In the genomic region with DNA sequence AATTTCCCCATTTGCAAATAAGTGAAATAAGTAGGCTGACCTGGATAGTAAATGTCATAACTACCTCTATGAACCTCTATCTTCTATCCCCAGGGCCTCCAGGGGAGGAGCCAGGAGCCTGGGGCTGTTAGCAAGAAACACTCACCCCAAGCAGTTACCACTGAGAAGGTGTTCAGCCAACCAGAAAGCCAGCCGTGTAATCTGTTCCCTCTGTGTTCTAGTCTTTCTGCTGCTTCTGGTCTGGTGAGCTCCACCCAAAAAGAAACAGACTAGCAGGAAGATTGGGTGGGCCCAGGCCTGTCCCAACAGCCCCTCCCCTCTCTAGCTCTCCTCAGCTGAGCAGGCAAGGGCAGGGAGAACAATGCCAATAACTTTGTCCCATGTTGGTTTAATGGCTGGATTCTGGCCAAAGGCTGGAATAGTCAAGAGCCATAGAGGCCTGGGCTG, we compare ENCODE assay signal across 10 mouse cellular contexts. TPM values are rescaled to one million over a fixed set of nuclear protein-coding genes. Genes with fewer than 3 reads are reported as not detected.
DNase-seq lines count a peak whose midpoint lies in the region; ATAC-seq and TF ChIP-seq lines count a peak whose summit lies in the region.
"Had no signal": no experiment of that assay in that cellular context is flagged by ENCODE, and none has a peak within 500 bp of the region (broad histone marks: within the 10 kb centered on the region; RNA-seq: fewer than 3 reads in every experiment).

No protein-coding gene starts in this region.

- TF ChIP-seq EP300 in stomach, postnatal 0 days (optimal IDR thresholded peaks at IDR 0.05) = no peak

- peak; percentile 68 for DNase-seq in midbrain, embryonic 11.5 days (ENCODE audit: low spot score, missing footprints)
- peak; percentile 44 for DNase-seq in stomach, postnatal 0 days (ENCODE audit: low spot score)
- no peak for DNase-seq in natural killer cell, adult 2 months (ENCODE audit: low spot score in 2 of 2)
- DNase-seq in cerebellum, adult 18-20 months = no peak
- no peak for DNase-seq in layer of hippocampus, adult 2 months (ENCODE audit: low spot score in 2 of 2)

- no peak overlapping the region for H3K9ac ChIP-seq in midbrain, embryonic 11.5 days (ENCODE audit: low read length)
- H3K9ac ChIP-seq in midbrain, embryonic 15.5 days = no peak overlapping the region
- H3K9ac ChIP-seq in liver, embryonic 16.5 days (ENCODE audit: low read depth, low read length) = peak overlapping the region; percentile 56
- H3K9ac ChIP-seq in stomach, postnatal 0 days (ENCODE audit: low read length) = no peak overlapping the region
- H3K9ac ChIP-seq: forebrain, embryonic 13.5 days; neural tube, embryonic 12.5 days had no signal

- WGBS in midbrain, embryonic 11.5 days = 73% methylated on average over 1 of the region's 1 CpGs
- 35% methylated on average over 1 of the region's 1 CpGs for WGBS in midbrain, embryonic 15.5 days
- 35% methylated on average over 1 of the region's 1 CpGs for WGBS in liver, embryonic 16.5 days (ENCODE audit: insufficient replicate concordance)
- WGBS in stomach, postnatal 0 days = 33% methylated on average over 1 of the region's 1 CpGs

- no peaks in the 10 kb centered on the region for H3K4me1 ChIP-seq in midbrain, embryonic 11.5 days (ENCODE audit: control insufficient read depth, insufficient read depth, low read length)
- no peaks in the 10 kb centered on the region; the same call in 1 of the 2 replicates for H3K4me1 ChIP-seq in midbrain, embryonic 15.5 days
- H3K4me1 ChIP-seq in liver, embryonic 16.5 days (ENCODE audit: control insufficient read depth, low read depth, low read length) = peaks cover 70% of the 10 kb centered on the region
- H3K4me1 ChIP-seq in stomach, postnatal 0 days (replicated peaks; ENCODE audit: control insufficient read depth, insufficient read depth) = no peaks in the 10 kb centered on the region; the same call in 1 of the 2 replicates
- H3K4me1 ChIP-seq: neural tube, embryonic 12.5 days had no signal

- no peak for ATAC-seq in midbrain, embryonic 11.5 days (ENCODE audit: low FRiP score)
- no peak for ATAC-seq in midbrain, embryonic 15.5 days (replicated peaks)
- peak; percentile 80 for ATAC-seq in erythroid progenitor cell, adult 5-6 weeks (replicated peaks; ENCODE audit: low FRiP score, poor library complexity, severe bottlenecking)
- peak; percentile 90 for ATAC-seq in liver, embryonic 16.5 days (ENCODE audit: low read depth)
- ATAC-seq in stomach, postnatal 0 days (ENCODE audit: low FRiP score, low TSS enrichment) = peak; percentile 55
- ATAC-seq: forebrain, embryonic 13.5 days had no signal

- no peak for TF ChIP-seq CTCF in stomach, postnatal 0 days (IDR thresholded peaks at IDR 0.05; ENCODE audit: low read depth)
- TF ChIP-seq CTCF in layer of hippocampus, adult 2 months (conservative IDR thresholded peaks at IDR 0.05) = no peak

- H3K36me3 ChIP-seq in midbrain, embryonic 11.5 days (ENCODE audit: control insufficient read depth, insufficient read depth, low read length) = no peaks in the 10 kb centered on the region
- no peaks in the 10 kb centered on the region for H3K36me3 ChIP-seq in midbrain, embryonic 15.5 days (replicated peaks)
- no peaks in the 10 kb centered on the region for H3K36me3 ChIP-seq in liver, embryonic 16.5 days (ENCODE audit: control insufficient read depth, insufficient read depth)
- no peaks in the 10 kb centered on the region for H3K36me3 ChIP-seq in stomach, postnatal 0 days (ENCODE audit: control insufficient read depth, insufficient read depth, low read length)
- H3K36me3 ChIP-seq: neural tube, embryonic 12.5 days had no signal

- no peak overlapping the region for H3K27ac ChIP-seq in midbrain, embryonic 11.5 days (ENCODE audit: low read depth, low read length)
- H3K27ac ChIP-seq in midbrain, embryonic 15.5 days = no peak overlapping the region
- H3K27ac ChIP-seq in liver, embryonic 16.5 days (ENCODE audit: low read length) = peak overlapping the region; percentile 97
- H3K27ac ChIP-seq in stomach, postnatal 0 days (replicated peaks) = no peak overlapping the region
- no peak overlapping the region for H3K27ac ChIP-seq in layer of hippocampus, adult 2 months
- H3K27ac ChIP-seq: forebrain, embryonic 13.5 days; neural tube, embryonic 12.5 days had no signal

- no peaks in the 10 kb centered on the region for H3K27me3 ChIP-seq in midbrain, embryonic 11.5 days (ENCODE audit: control insufficient read depth, insufficient read depth, low read length)
- H3K27me3 ChIP-seq in midbrain, embryonic 15.5 days (replicated peaks) = no peaks in the 10 kb centered on the region
- no peaks in the 10 kb centered on the region for H3K27me3 ChIP-seq in liver, embryonic 16.5 days (ENCODE audit: control insufficient read depth, insufficient read depth, low read depth, low read length)
- H3K27me3 ChIP-seq in stomach, postnatal 0 days (ENCODE audit: control insufficient read depth, insufficient read depth, low read length) = no peaks in the 10 kb centered on the region
- H3K27me3 ChIP-seq: forebrain, embryonic 13.5 days had no signal

- no peak overlapping the region for H3K4me3 ChIP-seq in midbrain, embryonic 11.5 days (ENCODE audit: low read depth, low read length)
- H3K4me3 ChIP-seq in midbrain, embryonic 15.5 days = no peak overlapping the region
- H3K4me3 ChIP-seq in liver, embryonic 16.5 days (ENCODE audit: low read depth, low read length) = 0 out of 2 replicates have a peak overlapping the region, but pooled peaks have one; percentile 5
- no peak overlapping the region for H3K4me3 ChIP-seq in stomach, postnatal 0 days (ENCODE audit: low read depth, low read length)
- H3K4me3 ChIP-seq in layer of hippocampus, adult 2 months = no peak overlapping the region
- H3K4me3 ChIP-seq: forebrain, embryonic 13.5 days; neural tube, embryonic 12.5 days had no signal

- no peaks in the 10 kb centered on the region for H3K9me3 ChIP-seq in midbrain, embryonic 11.5 days (ENCODE audit: control insufficient read depth, low read length)
- no peaks in the 10 kb centered on the region for H3K9me3 ChIP-seq in midbrain, embryonic 15.5 days
- no peaks in the 10 kb centered on the region for H3K9me3 ChIP-seq in liver, embryonic 16.5 days (replicated peaks; ENCODE audit: control insufficient read depth, low read length)
- H3K9me3 ChIP-seq in stomach, postnatal 0 days (ENCODE audit: control insufficient read depth, low read length) = no peaks in the 10 kb centered on the region
- H3K9me3 ChIP-seq: forebrain, embryonic 13.5 days; neural tube, embryonic 12.5 days had no signal

- no peak overlapping the region for H3K4me2 ChIP-seq in midbrain, embryonic 11.5 days
- no peak overlapping the region for H3K4me2 ChIP-seq in midbrain, embryonic 15.5 days
- H3K4me2 ChIP-seq in liver, embryonic 16.5 days (ENCODE audit: low read depth, low read length) = peak overlapping the region; percentile 49
- no peak overlapping the region for H3K4me2 ChIP-seq in stomach, postnatal 0 days (replicated peaks; ENCODE audit: low read depth)
- H3K4me2 ChIP-seq: forebrain, embryonic 13.5 days; neural tube, embryonic 12.5 days had no signal

RNA-seq across cellular contexts. Expression of a gene that starts 6.9 kb away (rescaled TPM):
- polyA plus RNA-seq in midbrain, embryonic 11.5 days (2014; fragmentation: Nextera tagmentation; extraction: Ambion mirVana) = 15.8 and 17.0 TPM in 2 replicates
- 19.2 and 19.9 TPM in 2 replicates for polyA plus RNA-seq in midbrain, embryonic 15.5 days (2015; fragmentation: Nextera tagmentation; extraction: Ambion mirVana)
- 30.6 and 40.0 TPM in 2 replicates for total RNA-seq in erythroid progenitor cell, adult 5-6 weeks (2015; ENCODE audit: low replicate concordance)
- total RNA-seq in erythroid progenitor cell, adult 5-6 weeks (2017; ENCODE audit: low replicate concordance) = 46.6 and 52.6 TPM in 2 replicates
- polyA plus RNA-seq in liver, embryonic 16.5 days (2015; fragmentation: Nextera tagmentation; extraction: Ambion mirVana) = 9.3 and 9.7 TPM in 2 replicates
- 9.8 and 11.3 TPM in 2 replicates for polyA plus RNA-seq in stomach, postnatal 0 days (2015; fragmentation: Nextera tagmentation; extraction: Ambion mirVana)
- total RNA-seq in layer of hippocampus, adult 2 months (2021) = 1 to 10 TPM; 3.9 to 4.4 TPM

RNA-seq across cellular contexts. Expression of a gene that starts 37.5 kb away (rescaled TPM):
- polyA plus RNA-seq in midbrain, embryonic 11.5 days (2014; fragmentation: Nextera tagmentation; extraction: Ambion mirVana) = 0.57 and 1.7 TPM in 2 replicates
- 1.8 and 3.3 TPM in 2 replicates for polyA plus RNA-seq in midbrain, embryonic 15.5 days (2015; fragmentation: Nextera tagmentation; extraction: Ambion mirVana)
- not detected in 2 replicates for total RNA-seq in erythroid progenitor cell, adult 5-6 weeks (2015; ENCODE audit: low replicate concordance)
- 0.39 TPM in 1 of 2 replicates, not detected in the other for total RNA-seq in erythroid progenitor cell, adult 5-6 weeks (2017; ENCODE audit: low replicate concordance)
- 0.37 and 0.67 TPM in 2 replicates for polyA plus RNA-seq in liver, embryonic 16.5 days (2015; fragmentation: Nextera tagmentation; extraction: Ambion mirVana)
- 1.4 and 1.9 TPM in 2 replicates for polyA plus RNA-seq in stomach, postnatal 0 days (2015; fragmentation: Nextera tagmentation; extraction: Ambion mirVana)
- 10 to 100 TPM; 22.8 to 28.6 TPM for total RNA-seq in layer of hippocampus, adult 2 months (2021)

Comparison
In these comparisons a context has a peak if more than half of its experiments do, and no peak if none do; other contexts are left out.
1. ATAC-seq: peak in erythroid progenitor cell, adult 5-6 weeks (single experiment), liver, embryonic 16.5 days (single experiment) and stomach, postnatal 0 days (single experiment); none in midbrain, embryonic 11.5 days (single experiment) and midbrain, embryonic 15.5 days (single experiment).
2. DNase-seq: peak in midbrain, embryonic 11.5 days (single experiment) and stomach, postnatal 0 days (single experiment); none in natural killer cell, adult 2 months (0 of 2), cerebellum, adult 18-20 months (0 of 2) and layer of hippocampus, adult 2 months (0 of 2).